Mouse (Mus musculus) testis, adult 2 months (tissue): ENCODE measurements at regions not wholly inside any gene's neighbourhood (a gene's known extent, or its start where the extent isn't known, plus 50 kb on each side); places are given as distances from the start of the nearest gene placed in this dataset.

Source experiments
- CTCF ChIP-seq: fragments of 200-500 bp; IDR thresholded peaks from 2 replicates; pipeline ENCODE4 v1.5.1; 2012; ENCODE audit warnings: low read depth, mild to moderate bottlenecking, inconsistent platforms, low read length, moderate library complexity; ENCODE audit not compliant: control insufficient read depth, insufficient read depth, insufficient replicate concordance
- POLR2A ChIP-seq: fragments of 200-500 bp; IDR thresholded peaks from 2 replicates; pipeline ENCODE4 v1.6.1; 2012; ENCODE audit warnings: low read depth, mild to moderate bottlenecking, inconsistent platforms, low read length, moderate library complexity; ENCODE audit not compliant: control insufficient read depth

DNA sequence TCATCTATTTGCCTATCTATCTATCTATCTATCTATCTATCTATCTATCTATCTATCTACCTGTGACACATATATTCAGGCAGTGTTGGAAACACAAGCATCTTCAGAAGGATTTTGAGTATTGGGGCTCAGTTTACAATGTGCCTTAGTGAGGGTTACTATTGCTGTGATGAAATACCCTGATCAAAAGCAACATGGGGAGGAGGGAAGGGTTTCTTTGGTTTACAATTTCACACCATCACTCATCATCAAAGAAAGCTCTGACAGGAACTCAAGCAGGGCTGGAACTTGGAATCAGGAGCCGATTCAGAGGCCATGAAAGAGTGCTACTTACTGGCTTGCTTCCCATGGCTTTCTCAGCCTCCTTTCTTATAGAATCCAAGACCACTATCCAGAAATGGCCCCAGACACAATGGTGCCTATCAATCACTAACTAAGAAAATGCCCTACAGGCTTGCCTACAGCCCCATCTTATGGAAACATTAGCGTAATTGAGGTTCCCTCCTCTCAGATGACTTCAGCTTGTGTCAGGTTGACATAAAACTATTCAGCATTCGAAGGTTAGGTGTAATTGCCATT lies 157.2 kb downstream of the Faxc start:
- TF ChIP-seq CTCF (no peak), POLR2A (no peak)
